Mouse (Mus musculus) myocyte (in vitro differentiated cells): Measurements from ENCODE around the gene Add3.

Experiments used
- E2F4 ChIP-seq: IDR thresholded peaks from one replicate; pipeline ENCODE4 v1.6.1; 2011; ENCODE audit warnings: mild to moderate bottlenecking, control low read depth, moderate library complexity; ENCODE audit not compliant: insufficient read depth
- MYOG ChIP-seq, 3 experiments: IDR thresholded peaks; one replicate each; pipeline ENCODE4 v1.6.1; 2011; ENCODE audit warnings: control low read depth in 2 of 3, low read depth in 2 of 3, mild to moderate bottlenecking in 2 of 3; ENCODE audit not compliant: insufficient read length in 2 of 3, control insufficient read depth in 1 of 3, insufficient read depth in 1 of 3
- POLR2A ChIP-seq: IDR thresholded peaks from one replicate; pipeline ENCODE4 v1.6.1; 2011; ENCODE audit warnings: low read depth, mild to moderate bottlenecking, control low read depth, moderate library complexity; ENCODE audit not compliant: insufficient read length
- POLR2AphosphoS2 ChIP-seq: IDR thresholded peaks from one replicate; pipeline ENCODE4 v1.6.1; 2011; ENCODE audit warnings: low read depth, control low read depth; ENCODE audit not compliant: insufficient read length
- TCF12 ChIP-seq: IDR thresholded peaks from one replicate; pipeline ENCODE4 v1.6.1; 2011; ENCODE audit warnings: mild to moderate bottlenecking, control low read depth; ENCODE audit not compliant: poor library complexity, insufficient read depth, severe bottlenecking
- USF1 ChIP-seq: IDR thresholded peaks from one replicate; pipeline ENCODE4 v1.6.1; 2011; ENCODE audit warnings: low read depth, mild to moderate bottlenecking, control low read depth, moderate library complexity

DNA sequence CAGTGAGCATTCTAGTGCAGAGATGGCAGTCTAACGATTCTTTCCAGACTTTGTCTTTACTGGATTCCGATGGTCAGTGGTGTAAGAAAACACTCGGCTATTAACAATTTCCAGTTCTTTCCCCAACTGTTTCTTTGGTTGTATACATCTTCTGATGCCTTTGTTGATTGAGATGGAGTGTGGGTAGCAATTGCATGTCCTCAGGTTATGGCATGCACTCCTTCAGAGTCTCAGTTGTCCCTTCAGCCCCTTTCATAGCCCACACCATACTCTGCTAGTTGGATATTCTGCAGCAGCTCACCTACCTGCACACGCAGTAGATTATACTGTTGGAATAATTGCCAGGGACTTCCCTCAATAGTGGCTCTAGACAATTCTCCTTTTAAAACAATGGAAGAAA is 36.3 kb downstream of the Add3 start:
- TF ChIP-seq USF1 (no peak), MYOG (IDR thresholded peaks at IDR 0.05; ENCODE audit: control insufficient read depth in 1 of 3, insufficient read depth in 1 of 3, insufficient read length in 2 of 3, low read depth in 2 of 3) (no peak), POLR2A (no peak), E2F4 (no peak), POLR2AphosphoS2 (no peak), TCF12 (no peak)
